Mouse (Mus musculus): ENCODE data around the gene Psg27. TPM values are rescaled to one million over a fixed set of nuclear protein-coding genes. Genes with fewer than 3 reads are reported as not detected.
"Not testable (repeated sequence)": the region's sequence is repeated elsewhere in the genome, so short reads cannot be mapped to it uniquely, and the experiment has no call there.

Psg27 gene
- total and polyA plus RNA-seq, 3 experiments = not detected

- H3K4me1 ChIP-seq (ENCODE audit: control insufficient read depth in 1 of 2, insufficient read depth in 2 of 2); DNase-seq (ENCODE audit: extremely low read depth); dilution Hi-C loops (cut with MboI; ENCODE audit: extremely low pct_ligation_motif_present, extremely low pct_unique_long_range_greater_than_20kb, low sequenced_read_pairs); H3K4me2 ChIP-seq (ENCODE audit: insufficient read depth, low read depth, poor library complexity, severe bottlenecking); H3K36me3 ChIP-seq (replicated peaks in 1 of 2; ENCODE audit: control insufficient read depth in 1 of 2, insufficient read depth in 1 of 2, low read length in 1 of 2); H3K9me3 ChIP-seq (replicated peaks; ENCODE audit: low read length); H3K4me3 ChIP-seq (replicated peaks in 1 of 3; ENCODE audit: low read depth in 2 of 3, low read length in 2 of 3, poor library complexity in 1 of 3); H3K9ac ChIP-seq (ENCODE audit: insufficient read depth, low read depth); in situ Hi-C loops (cut with MboI; ENCODE audit: low pct_ligation_motif_present, low pct_unique_long_range_greater_than_20kb, low sequenced_read_pairs); H3K79me2 ChIP-seq (replicated peaks; ENCODE audit: control insufficient read depth, extremely low read depth, insufficient read depth, poor library complexity, severe bottlenecking); H3K27ac ChIP-seq (ENCODE audit: insufficient read depth, low read depth): not testable (repeated sequence)
- peaks cover 22% of the 10 kb centered on the region for H3K27me3 ChIP-seq (replicated peaks)
These were observed 11.4 kb downstream of the Psg27 start for GRCm38 (mm10) chr7:18555751-18556150.

GRCm38 (mm10) chr7:18533420-18533819 lies 33.7 kb downstream of the Psg27 start:
- H3K9ac ChIP-seq (ENCODE audit: insufficient read depth, low read depth) = no peak overlapping the region
- DNase-seq (ENCODE audit: extremely low read depth) = no peak
- no peak overlapping the region for H3K4me3 ChIP-seq (replicated peaks in 1 of 3; ENCODE audit: low read depth in 2 of 3, low read length in 2 of 3, poor library complexity in 1 of 3)
- peaks cover 15% of the 10 kb centered on the region for H3K27me3 ChIP-seq (replicated peaks)
- in situ Hi-C loops (cut with MboI; ENCODE audit: low pct_ligation_motif_present, low pct_unique_long_range_greater_than_20kb, low sequenced_read_pairs) (no loop called here), dilution Hi-C loops (cut with MboI; ENCODE audit: extremely low pct_ligation_motif_present, extremely low pct_unique_long_range_greater_than_20kb, low sequenced_read_pairs) (no loop called here)
- H3K36me3 ChIP-seq (replicated peaks in 1 of 2; ENCODE audit: control insufficient read depth in 1 of 2, insufficient read depth in 1 of 2, low read length in 1 of 2) = no peaks in the 10 kb centered on the region
- H3K9me3 ChIP-seq (replicated peaks; ENCODE audit: low read length) = no peaks in the 10 kb centered on the region
- H3K4me2 ChIP-seq (ENCODE audit: insufficient read depth, low read depth, poor library complexity, severe bottlenecking) = no peak overlapping the region
- H3K4me1 ChIP-seq (ENCODE audit: control insufficient read depth in 1 of 2, insufficient read depth in 2 of 2) = no peaks in the 10 kb centered on the region
- no peaks in the 10 kb centered on the region for H3K79me2 ChIP-seq (replicated peaks; ENCODE audit: control insufficient read depth, extremely low read depth, insufficient read depth, poor library complexity, severe bottlenecking)
- TF ChIP-seq SMC3 (IDR thresholded peaks at IDR 0.05; ENCODE audit: low read depth, low read length) (no peak), RCOR1 (conservative IDR thresholded peaks at IDR 0.05; ENCODE audit: low read depth, low read length) (no peak), MEF2A (IDR thresholded peaks at IDR 0.05; ENCODE audit: borderline replicate concordance, low read depth, low read length) (no peak), ELF1 (IDR thresholded peaks at IDR 0.05; ENCODE audit: low read depth, low read length) (no peak), MAX (IDR thresholded peaks at IDR 0.05; ENCODE audit: low read length) (no peak), ETS1 (conservative IDR thresholded peaks at IDR 0.05; ENCODE audit: low read depth, low read length) (no peak), SIN3A (IDR thresholded peaks at IDR 0.05; ENCODE audit: low read length) (no peak), HCFC1 (IDR thresholded peaks at IDR 0.05; ENCODE audit: low read depth, low read length) (no peak), MAFK (IDR thresholded peaks at IDR 0.05; ENCODE audit: insufficient replicate concordance, low read length) (no peak), EP300 (IDR thresholded peaks at IDR 0.05; ENCODE audit: low read length) (no peak), E2F4 (IDR thresholded peaks at IDR 0.05; ENCODE audit: insufficient replicate concordance, low read depth, low read length) (no peak), ZMIZ1 (IDR thresholded peaks at IDR 0.05; ENCODE audit: low read depth, low read length) (no peak), ZNF384 (IDR thresholded peaks at IDR 0.05; ENCODE audit: low read depth, low read length) (no peak)
- H3K27ac ChIP-seq (ENCODE audit: insufficient read depth, low read depth) = no peak overlapping the region

GRCm38 (mm10) chr7:18532169-18532568 lies 34.9 kb downstream of the Psg27 start, which contains the start of gene Psg25:
Psg25 (minus strand) TSS chr7:18532269.
- TF ChIP-seq MAZ (IDR thresholded peaks at IDR 0.05; ENCODE audit: low read depth, low read length) = no peak
- TF ChIP-seq RCOR1 (conservative IDR thresholded peaks at IDR 0.05; ENCODE audit: low read depth, low read length) = no peak
- no peak for TF ChIP-seq KAT2A (IDR thresholded peaks at IDR 0.05; ENCODE audit: insufficient replicate concordance, low read length)
- TF ChIP-seq MEF2A (IDR thresholded peaks at IDR 0.05; ENCODE audit: borderline replicate concordance, low read depth, low read length) = no peak
- no peak for TF ChIP-seq JUND (conservative IDR thresholded peaks at IDR 0.05; ENCODE audit: low read depth, low read length)
- TF ChIP-seq ELF1 (IDR thresholded peaks at IDR 0.05; ENCODE audit: low read depth, low read length) = no peak
- TF ChIP-seq NRF1 (IDR thresholded peaks at IDR 0.05; ENCODE audit: low read depth, low read length) = no peak
- TF ChIP-seq CHD1 (IDR thresholded peaks at IDR 0.05; ENCODE audit: low read depth, low read length) = no peak
- TF ChIP-seq RAD21 (IDR thresholded peaks at IDR 0.05; ENCODE audit: low read depth, low read length) = no peak
- no peak for TF ChIP-seq TBP (conservative IDR thresholded peaks at IDR 0.05; ENCODE audit: low read depth, low read length)
- no peak for TF ChIP-seq SIN3A (IDR thresholded peaks at IDR 0.05; ENCODE audit: low read length)
- TF ChIP-seq POLR2A (IDR thresholded peaks at IDR 0.05; ENCODE audit: low read depth, low read length) = no peak
- no peak for TF ChIP-seq BHLHE40 (IDR thresholded peaks at IDR 0.05; ENCODE audit: low read depth, low read length)
- Histone ChIP-seq H3K79me2 (replicated peaks; ENCODE audit: control insufficient read depth, extremely low read depth, insufficient read depth, poor library complexity, severe bottlenecking) (no peaks in the 10 kb centered on the region), H3K4me3 (replicated peaks in 1 of 3; ENCODE audit: low read depth in 2 of 3, low read length in 2 of 3, poor library complexity in 1 of 3) (no peak within 1 kb of the TSS), H3K9me3 (replicated peaks; ENCODE audit: low read length) (no peaks in the 10 kb centered on the region), H3K4me2 (ENCODE audit: insufficient read depth, low read depth, poor library complexity, severe bottlenecking) (no peak within 1 kb of the TSS), H3K27ac (ENCODE audit: insufficient read depth, low read depth) (no peak within 1 kb of the TSS), H3K9ac (ENCODE audit: insufficient read depth, low read depth) (no peak within 1 kb of the TSS), H3K4me1 (ENCODE audit: control insufficient read depth in 1 of 2, insufficient read depth in 2 of 2) (no peaks in the 10 kb centered on the region), H3K36me3 (replicated peaks in 1 of 2; ENCODE audit: control insufficient read depth in 1 of 2, insufficient read depth in 1 of 2, low read length in 1 of 2) (no peaks in the 10 kb centered on the region), H3K27me3 (replicated peaks) (peaks cover 12% of the 10 kb centered on the region)
- no peak for DNase-seq (ENCODE audit: extremely low read depth)
- dilution Hi-C loops (cut with MboI; ENCODE audit: extremely low pct_ligation_motif_present, extremely low pct_unique_long_range_greater_than_20kb, low sequenced_read_pairs) (no loop called here), in situ Hi-C loops (cut with MboI; ENCODE audit: low pct_ligation_motif_present, low pct_unique_long_range_greater_than_20kb, low sequenced_read_pairs) (no loop called here)

Data from CH12.LX (cell line).